8 mouse cellular contexts compared by ENCODE assay signal in the genomic region with DNA sequence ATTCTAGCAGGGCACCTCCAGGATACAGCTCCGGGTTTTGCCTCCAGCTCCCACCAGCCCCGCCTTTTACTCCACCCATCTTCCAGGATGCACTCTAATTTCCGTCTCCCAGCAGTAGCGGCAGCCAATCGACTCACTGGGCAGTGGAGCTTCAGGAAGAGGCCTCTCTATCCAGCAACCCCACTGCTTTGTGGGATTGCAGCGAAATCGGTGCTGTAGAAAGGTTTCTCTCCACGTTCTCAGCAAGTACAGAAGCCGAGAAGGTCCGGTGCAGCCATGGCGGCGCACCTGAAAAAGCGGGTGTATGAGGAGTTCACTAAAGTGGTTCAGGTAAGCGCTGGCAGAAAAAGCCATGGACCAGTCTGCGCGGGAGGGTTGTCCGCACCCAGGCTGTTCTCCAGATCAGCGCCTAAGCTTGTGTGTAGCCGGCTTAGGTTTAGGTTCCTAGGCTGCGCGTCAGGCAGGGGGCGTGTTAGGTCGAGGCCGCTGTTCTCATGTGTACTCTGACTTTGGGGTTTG. TPM values are rescaled to one million over a fixed set of nuclear protein-coding genes. Genes with fewer than 3 reads are reported as not detected.
A peak's percentile ranks its signal among the peaks of the same experiment; 100 is the strongest.
DNase-seq lines count a peak whose midpoint lies in the region; ATAC-seq and TF ChIP-seq lines count a peak whose summit lies in the region.

TSS of gene Ints4 (plus strand) at position 136 of the 519 bp plus-strand sequence.

- peak; percentile 99 for DNase-seq in brain, embryonic 14.5 days (ENCODE audit: low read depth)
- peak; percentile 98 for DNase-seq in liver, adult 2 months (ENCODE audit: extremely low read depth, low read depth, low spot score)
- DNase-seq in splenic B cell, adult 2 months (ENCODE audit: low read depth, low spot score) = peak; percentile 83

- peak; percentile 42; the same call in 1 of the 2 replicates for TF ChIP-seq POLR2A in brain, embryonic 14.5 days (IDR thresholded peaks at IDR 0.05; ENCODE audit: borderline replicate concordance, extremely low read depth, insufficient read depth, insufficient read length, poor library complexity, severe bottlenecking)
- TF ChIP-seq POLR2A in liver, adult 2 months (IDR thresholded peaks at IDR 0.05; ENCODE audit: extremely low read depth, insufficient read depth, low read length) = no peak
- TF ChIP-seq POLR2A in myocyte (IDR thresholded peaks at IDR 0.05; ENCODE audit: insufficient read length, low read depth) = peak; percentile 41

- peak within 1 kb of the TSS; percentile 93 for H3K4me2 ChIP-seq in heart, embryonic 11.5 days
- peak within 1 kb of the TSS; percentile 65 for H3K4me2 ChIP-seq in kidney, embryonic 16.5 days (replicated peaks; ENCODE audit: low read depth, low read length)
- peak within 1 kb of the TSS; percentile 95 for H3K4me2 ChIP-seq in myocyte (ENCODE audit: low read depth)

- H3K9ac ChIP-seq in heart, embryonic 11.5 days (ENCODE audit: low read depth, low read length) = peak within 1 kb of the TSS; percentile 80
- H3K9ac ChIP-seq in kidney, embryonic 16.5 days (replicated peaks; ENCODE audit: low read length) = peak within 1 kb of the TSS; percentile 84
- peak within 1 kb of the TSS; percentile 77 for H3K9ac ChIP-seq in liver, adult 2 months (ENCODE audit: low read depth, low read length)

- 0 out of 2 replicates have a peak, but pooled peaks cover 2% of the 10 kb centered on the region for H3K9me3 ChIP-seq in erythroblast, embryonic 14.5 days (ENCODE audit: control insufficient read depth, low read length)
- no peaks in the 10 kb centered on the region for H3K9me3 ChIP-seq in heart, embryonic 11.5 days (replicated peaks; ENCODE audit: control insufficient read depth, low read length)
- no peaks in the 10 kb centered on the region for H3K9me3 ChIP-seq in kidney, embryonic 16.5 days (ENCODE audit: low read length)

- TF ChIP-seq CTCF in C2C12 (IDR thresholded peaks at IDR 0.05; ENCODE audit: control insufficient read depth, insufficient read depth, insufficient read length) = no peak
- 0 out of 2 replicates have a peak, but pooled peaks have one; percentile 9 for TF ChIP-seq CTCF in brain, embryonic 14.5 days (IDR thresholded peaks at IDR 0.05; ENCODE audit: borderline replicate concordance, extremely low read depth, insufficient read depth, insufficient read length)
- TF ChIP-seq CTCF in liver, adult 2 months (IDR thresholded peaks at IDR 0.05; ENCODE audit: low read depth, low read length) = 0 out of 2 replicates have a peak, but pooled peaks have one; percentile 31

- H3K79me2 ChIP-seq in C2C12 (ENCODE audit: control insufficient read depth, insufficient read depth) = peaks cover 24% of the 10 kb centered on the region
- H3K79me2 ChIP-seq in liver, adult 2 months (ENCODE audit: control insufficient read depth, insufficient read depth, low read length) = no peaks in the 10 kb centered on the region; the same call in 1 of the 2 replicates
- peaks cover 15% of the 10 kb centered on the region for H3K79me2 ChIP-seq in myocyte (ENCODE audit: control insufficient read depth, insufficient read depth)

- H3K4me3 ChIP-seq in C2C12 (ENCODE audit: insufficient read depth, poor library complexity, severe bottlenecking) (peak within 1 kb of the TSS; percentile 51), myocyte (peak within 1 kb of the TSS; percentile 38)
- peak within 1 kb of the TSS; percentile 92 for H3K4me3 ChIP-seq in erythroblast, embryonic 14.5 days (replicated peaks)
- H3K4me3 ChIP-seq in heart, embryonic 11.5 days (ENCODE audit: low read depth, low read length) = peak within 1 kb of the TSS; percentile 79
- H3K4me3 ChIP-seq in kidney, embryonic 16.5 days (ENCODE audit: low read length) = peak within 1 kb of the TSS; percentile 87
- H3K4me3 ChIP-seq in liver, adult 2 months (ENCODE audit: insufficient read depth, low read depth, low read length) = peak within 1 kb of the TSS; percentile 82

- peak; percentile 97 for ATAC-seq in heart, embryonic 11.5 days (replicated peaks; ENCODE audit: insufficient number of reproducible peaks, low FRiP score, low TSS enrichment)
- ATAC-seq in kidney, embryonic 16.5 days (ENCODE audit: low FRiP score, low TSS enrichment) = peak; percentile 99

- under 1% methylated on average over 24 of the region's 24 CpGs for WGBS in heart, embryonic 11.5 days (ENCODE audit: insufficient replicate concordance)
- WGBS in kidney, embryonic 16.5 days = under 1% methylated on average over 24 of the region's 24 CpGs
- under 1% methylated on average over 24 of the region's 24 CpGs for WGBS in liver, adult 2 months

- H3K36me3 ChIP-seq in C2C12 (ENCODE audit: control insufficient read depth, insufficient read depth) (peaks cover 9% of the 10 kb centered on the region), myocyte (ENCODE audit: control insufficient read depth, insufficient read depth) (peaks cover 4% of the 10 kb centered on the region)
- H3K36me3 ChIP-seq in erythroblast, embryonic 14.5 days (ENCODE audit: control insufficient read depth) = peaks cover 15% of the 10 kb centered on the region
- peaks cover 6% of the 10 kb centered on the region; the same call in 1 of the 2 replicates for H3K36me3 ChIP-seq in heart, embryonic 11.5 days (ENCODE audit: control insufficient read depth, insufficient read depth, low read length)
- peaks cover 9% of the 10 kb centered on the region; the same call in 1 of the 2 replicates for H3K36me3 ChIP-seq in kidney, embryonic 16.5 days (ENCODE audit: insufficient read depth, low read length)
- H3K36me3 ChIP-seq in liver, adult 2 months (ENCODE audit: control insufficient read depth, insufficient read depth, low read length) = peaks cover 9% of the 10 kb centered on the region; the same call in 1 of the 2 replicates
- peaks cover 6% of the 10 kb centered on the region; the same call in 1 of the 2 replicates for H3K36me3 ChIP-seq in splenic B cell, adult 2 months (ENCODE audit: control insufficient read depth, insufficient read depth, low read length, poor library complexity, severe bottlenecking)

- peaks cover 6% of the 10 kb centered on the region for H3K79me3 ChIP-seq in C2C12 (ENCODE audit: low read depth)

- H3K4me1 ChIP-seq in erythroblast, embryonic 14.5 days (ENCODE audit: control insufficient read depth) = peaks cover 32% of the 10 kb centered on the region
- H3K4me1 ChIP-seq in heart, embryonic 11.5 days (ENCODE audit: control insufficient read depth, insufficient read depth, low read length) = peaks cover 12% of the 10 kb centered on the region
- peaks cover 17% of the 10 kb centered on the region for H3K4me1 ChIP-seq in kidney, embryonic 16.5 days (ENCODE audit: insufficient read depth, low read length)
- H3K4me1 ChIP-seq in liver, adult 2 months (ENCODE audit: control insufficient read depth, insufficient read depth, low read length) = peaks cover 4% of the 10 kb centered on the region

- H3ac ChIP-seq in C2C12 (ENCODE audit: control insufficient read depth, insufficient read length, low read depth) (peak within 1 kb of the TSS; percentile 80), myocyte (ENCODE audit: control insufficient read depth, insufficient read length) (no peak within 1 kb of the TSS)

- no peaks in the 10 kb centered on the region for H3K27me3 ChIP-seq in C2C12 (ENCODE audit: control insufficient read depth, insufficient read depth, insufficient read length)
- no peaks in the 10 kb centered on the region for H3K27me3 ChIP-seq in erythroblast, embryonic 14.5 days (ENCODE audit: control insufficient read depth)
- H3K27me3 ChIP-seq in heart, embryonic 11.5 days (ENCODE audit: control insufficient read depth, insufficient read depth, low read length) = no peaks in the 10 kb centered on the region
- no peaks in the 10 kb centered on the region for H3K27me3 ChIP-seq in kidney, embryonic 16.5 days (ENCODE audit: insufficient read depth, low read length)
- H3K27me3 ChIP-seq in liver, adult 2 months (ENCODE audit: control insufficient read depth, insufficient read depth, low read length) = no peaks in the 10 kb centered on the region
- H3K27me3 ChIP-seq in myocyte (ENCODE audit: control insufficient read depth, insufficient read depth, insufficient read length) = no peaks in the 10 kb centered on the region
- H3K27me3 ChIP-seq in splenic B cell, adult 2 months (ENCODE audit: control insufficient read depth, insufficient read depth, low read length, poor library complexity, severe bottlenecking) = no peaks in the 10 kb centered on the region

- H3K27ac ChIP-seq in heart, embryonic 11.5 days (ENCODE audit: low read depth, low read length) = peak within 1 kb of the TSS; percentile 73
- peak within 1 kb of the TSS; percentile 79 for H3K27ac ChIP-seq in kidney, embryonic 16.5 days (ENCODE audit: low read length)
- H3K27ac ChIP-seq in liver, adult 2 months (replicated peaks; ENCODE audit: insufficient read depth, low read depth, low read length) = peak within 1 kb of the TSS; percentile 57

TF ChIP-seq in C2C12, 6 proteins besides CTCF, POLR2A, EP300 and RAD21:
- TF ChIP-seq MYOD1 (IDR thresholded peaks at IDR 0.05; ENCODE audit: control insufficient read depth, insufficient read length, low read depth) (no peak), MAX (IDR thresholded peaks at IDR 0.05) (peak; percentile 8)
TF ChIP-seq in C2C12: peak in this region for 1.

TF ChIP-seq in myocyte, 11 proteins besides CTCF, POLR2A, EP300 and RAD21:
- TF ChIP-seq MYOG (IDR thresholded peaks at IDR 0.05; ENCODE audit: control insufficient read depth in 1 of 3, insufficient read depth in 1 of 3, insufficient read length in 2 of 3, low read depth in 2 of 3) = no peak
- no peak for TF ChIP-seq USF1 (IDR thresholded peaks at IDR 0.05; ENCODE audit: low read depth)

RNA-seq across cellular contexts. Expression of gene Ints4, which starts in this region (rescaled TPM):
- 24.2 TPM for polyA plus RNA-seq in C2C12 (2012; fragmentation: generic; extraction: Trizol)
- polyA plus RNA-seq in brain, embryonic 14.5 days (2012; rRNA removed) = 80.7 and 93.5 TPM in 2 replicates
- polyA plus RNA-seq in erythroblast, embryonic 14.5 days (2012) = 0.58 and 1.1 TPM in 2 replicates
- 37.8 and 40.1 TPM in 2 replicates for polyA plus RNA-seq in heart, embryonic 11.5 days (2014; fragmentation: Nextera tagmentation; extraction: Ambion mirVana)
- 59.2 and 60.4 TPM in 2 replicates for polyA plus RNA-seq in kidney, embryonic 16.5 days (2015; fragmentation: Nextera tagmentation; extraction: Ambion mirVana)
- total RNA-seq in liver, adult 2 months (2014; rRNA removed) = 23.3 and 25.0 TPM in 2 replicates
- 28.6 and 31.0 TPM in 2 replicates for polyA plus RNA-seq in liver, adult 2 months (2012; rRNA removed)
- 24.9 TPM for polyA plus RNA-seq in myocyte (2012; fragmentation: generic; extraction: Trizol)

Comparison
In these comparisons a context has a peak if more than half of its experiments do, and no peak if none do; other contexts are left out.
1. Peak in every context shown above with its lines: DNase-seq, ATAC-seq, H3K4me3 ChIP-seq and H3K27ac ChIP-seq.
2. RNA of gene Ints4 (polyA plus RNA-seq): 80.7 to 93.5 TPM in brain, embryonic 14.5 days, 59.2 to 60.4 TPM in kidney, embryonic 16.5 days, 37.8 to 40.1 TPM in heart, embryonic 11.5 days, 28.6 to 31.0 TPM in liver, adult 2 months, 24.9 TPM in myocyte (single experiment) and 24.2 TPM in C2C12 (single experiment); 0.58 to 1.1 TPM in erythroblast, embryonic 14.5 days; every median in the first group is over 10 times any median in the second.
3. H3K4me3 ChIP-seq: peak in every context shown above with its lines; median percentile 92 in erythroblast, embryonic 14.5 days; 87 in kidney, embryonic 16.5 days; 82 in liver, adult 2 months; 79 in heart, embryonic 11.5 days; 51 in C2C12; 38 in myocyte.